Mouse (Mus musculus): ENCODE results near the gene A630001G21Rik.

GRCm38 (mm10) chr1:85716447-85717027 lies 61.9 kb downstream of the A630001G21Rik start:
- TF ChIP-seq MYOG (IDR thresholded peaks at IDR 0.05; ENCODE audit: control insufficient read depth in 1 of 3, insufficient read depth in 1 of 3, insufficient read length in 2 of 3, low read depth in 2 of 3) (no peak), MAX (IDR thresholded peaks at IDR 0.05; ENCODE audit: low read depth) (no peak)

Measured in myocyte (in vitro differentiated cells).